Mouse (Mus musculus): ENCODE measurements around the gene Arfgap3. TPM values are rescaled to one million over a fixed set of nuclear protein-coding genes. Genes with fewer than 3 reads are reported as not detected.

Gene Arfgap3
- polyA plus RNA-seq, 1 experiment from 2014 or later, result 39.2 TPM

- no peak overlapping the region for H3K4me3 ChIP-seq (replicated peaks)
- no peak overlapping the region for H3K9ac ChIP-seq (replicated peaks)
- H3K4me2 ChIP-seq (replicated peaks), result no peak overlapping the region
- 78% methylated on average over 13 of the region's 13 CpGs for WGBS
- no peaks in the 10 kb centered on the region for H3K4me1 ChIP-seq (replicated peaks)
- no peaks in the 10 kb centered on the region for H3K36me3 ChIP-seq
- ATAC-seq, result no peak
- peaks cover 2% of the 10 kb centered on the region for H3K27me3 ChIP-seq
- H3K27ac ChIP-seq, result no peak overlapping the region
- no peaks in the 10 kb centered on the region for H3K9me3 ChIP-seq
These were observed 92.1 kb downstream of the Arfgap3 start for GRCm38 (mm10) chr15:83257906-83258305.

DNA sequence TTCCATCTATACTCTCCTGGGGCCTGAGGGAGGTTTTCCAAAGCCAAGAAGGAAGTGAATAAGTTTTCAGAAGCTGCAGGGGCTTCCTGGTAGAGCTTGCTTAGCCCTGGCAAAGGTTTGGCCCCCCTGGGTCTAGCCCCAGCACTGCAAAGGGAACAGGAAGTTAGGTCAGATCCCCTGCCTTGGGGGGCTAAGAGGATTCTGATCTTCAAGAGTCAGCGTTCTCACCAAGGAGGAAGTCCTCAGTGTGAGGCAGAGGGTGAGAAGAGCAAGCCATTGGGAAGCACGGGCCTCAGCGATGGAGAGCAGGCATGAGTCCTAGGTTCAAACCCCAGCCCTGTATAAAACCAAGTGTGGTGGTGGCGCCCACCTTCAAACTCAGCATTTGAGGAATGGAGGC, 93.6 kb downstream of the Arfgap3 start:
- 81% methylated on average over 4 of the region's 4 CpGs for WGBS
- Histone ChIP-seq H3K27me3 (peaks cover 17% of the 10 kb centered on the region), H3K4me3 (replicated peaks) (no peak overlapping the region), H3K36me3 (no peaks in the 10 kb centered on the region), H3K4me2 (replicated peaks) (no peak overlapping the region), H3K27ac (no peak overlapping the region), H3K9ac (replicated peaks) (no peak overlapping the region), H3K9me3 (no peaks in the 10 kb centered on the region), H3K4me1 (replicated peaks) (peaks cover 3% of the 10 kb centered on the region)
- ATAC-seq, result no peak

GRCm38 (mm10) chr15:83255944-83256343, 94.1 kb downstream of the Arfgap3 start:
- H3K9me3 ChIP-seq, result no peaks in the 10 kb centered on the region
- WGBS, result 91% methylated on average over 7 of the region's 7 CpGs

GRCm38 (mm10) chr15:83255191-83255782, 94.8 kb downstream of the Arfgap3 start:
- no peaks in the 10 kb centered on the region for H3K9me3 ChIP-seq
- H3K4me1 ChIP-seq (replicated peaks), result peaks cover 14% of the 10 kb centered on the region
- ATAC-seq, result no peak
- WGBS, result 96% methylated on average over 4 of the region's 4 CpGs
- no peak overlapping the region for H3K4me2 ChIP-seq (replicated peaks)
- H3K36me3 ChIP-seq, result no peaks in the 10 kb centered on the region
- no peak overlapping the region for H3K27ac ChIP-seq
- H3K4me3 ChIP-seq (replicated peaks), result no peak overlapping the region
- no peak overlapping the region for H3K9ac ChIP-seq (replicated peaks)
- peaks cover 29% of the 10 kb centered on the region for H3K27me3 ChIP-seq

More at GRCm38 (mm10) chr15:83255944-83256343, 94.1 kb downstream of the Arfgap3 start:
- ATAC-seq, result no peak
- H3K27ac ChIP-seq, result no peak overlapping the region
- peaks cover 9% of the 10 kb centered on the region for H3K4me1 ChIP-seq (replicated peaks)
- no peak overlapping the region for H3K4me3 ChIP-seq (replicated peaks)
- H3K9ac ChIP-seq (replicated peaks), result no peak overlapping the region
- peaks cover 22% of the 10 kb centered on the region for H3K27me3 ChIP-seq
- no peaks in the 10 kb centered on the region for H3K36me3 ChIP-seq
- no peak overlapping the region for H3K4me2 ChIP-seq (replicated peaks)

DNA sequence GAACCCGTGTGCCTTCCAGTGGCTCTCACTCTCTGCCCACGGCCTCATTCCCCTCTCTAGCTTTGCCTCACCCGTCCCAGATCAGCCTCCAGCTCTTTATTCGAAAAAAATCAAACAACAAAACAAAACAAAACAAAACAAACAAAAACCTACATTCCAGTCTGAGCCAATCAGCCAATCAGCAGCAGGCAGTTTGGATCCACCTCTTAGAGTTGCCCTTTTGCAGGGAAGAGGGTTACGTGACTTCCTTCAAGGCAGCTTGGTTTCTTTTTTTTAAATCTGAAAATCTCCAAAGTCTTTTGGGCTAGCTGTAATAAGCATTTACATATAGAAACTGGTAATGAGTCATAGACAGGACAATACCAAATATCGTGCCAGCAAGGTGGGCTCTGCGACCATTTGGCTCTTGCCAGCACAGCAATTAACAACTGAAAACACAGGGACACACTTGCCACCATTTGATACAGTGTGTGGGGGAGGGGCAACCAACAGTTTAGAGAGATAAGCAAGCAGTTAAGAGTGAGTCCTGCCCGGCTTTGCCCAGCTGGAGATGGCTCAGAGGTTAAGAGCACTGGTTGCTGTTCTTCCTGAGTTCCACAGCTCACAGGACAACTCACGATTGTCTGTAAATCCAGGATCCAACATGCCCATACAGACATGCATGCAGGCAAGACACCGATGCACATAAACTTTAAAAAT, 95.5 kb downstream of the Arfgap3 start:
- ATAC-seq, result no peak
- 84% methylated on average over 10 of the region's 10 CpGs for WGBS
- Histone ChIP-seq H3K4me2 (replicated peaks) (no peak overlapping the region), H3K27me3 (peaks cover 36% of the 10 kb centered on the region), H3K27ac (no peak overlapping the region), H3K4me1 (replicated peaks) (peaks cover 14% of the 10 kb centered on the region), H3K36me3 (no peaks in the 10 kb centered on the region), H3K9me3 (no peaks in the 10 kb centered on the region), H3K9ac (replicated peaks) (no peak overlapping the region), H3K4me3 (replicated peaks) (no peak overlapping the region)

DNA sequence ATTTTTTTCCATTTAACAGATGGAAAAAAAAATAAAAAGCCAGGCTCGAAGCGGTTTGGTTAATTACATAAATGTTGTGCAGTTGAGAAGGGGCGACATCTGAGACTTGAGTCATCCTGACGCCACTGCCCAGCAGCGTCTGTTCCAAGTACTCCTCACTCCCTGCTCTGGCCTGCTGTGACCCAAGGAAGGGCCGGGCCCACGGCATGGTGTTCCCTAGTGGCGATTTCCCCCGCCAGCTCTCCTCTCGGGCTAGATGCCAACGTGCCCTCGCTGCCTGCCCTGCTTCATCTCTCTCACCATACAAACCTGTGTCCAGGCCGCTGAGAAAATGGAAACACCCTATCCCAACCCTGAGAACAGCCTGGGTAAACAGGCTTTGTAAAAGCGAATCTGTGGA, 98.0 kb downstream of the Arfgap3 start:
- H3K27ac ChIP-seq, result no peak overlapping the region
- H3K4me3 ChIP-seq (replicated peaks), result no peak overlapping the region
- no peak overlapping the region for H3K9ac ChIP-seq (replicated peaks)
- no peak for ATAC-seq
- H3K4me1 ChIP-seq (replicated peaks), result peaks cover 14% of the 10 kb centered on the region
- no peaks in the 10 kb centered on the region for H3K36me3 ChIP-seq
- H3K9me3 ChIP-seq, result no peaks in the 10 kb centered on the region
- H3K27me3 ChIP-seq, result peaks cover 40% of the 10 kb centered on the region
- H3K4me2 ChIP-seq (replicated peaks), result no peak overlapping the region
- WGBS, result 81% methylated on average over 14 of the region's 14 CpGs

DNA sequence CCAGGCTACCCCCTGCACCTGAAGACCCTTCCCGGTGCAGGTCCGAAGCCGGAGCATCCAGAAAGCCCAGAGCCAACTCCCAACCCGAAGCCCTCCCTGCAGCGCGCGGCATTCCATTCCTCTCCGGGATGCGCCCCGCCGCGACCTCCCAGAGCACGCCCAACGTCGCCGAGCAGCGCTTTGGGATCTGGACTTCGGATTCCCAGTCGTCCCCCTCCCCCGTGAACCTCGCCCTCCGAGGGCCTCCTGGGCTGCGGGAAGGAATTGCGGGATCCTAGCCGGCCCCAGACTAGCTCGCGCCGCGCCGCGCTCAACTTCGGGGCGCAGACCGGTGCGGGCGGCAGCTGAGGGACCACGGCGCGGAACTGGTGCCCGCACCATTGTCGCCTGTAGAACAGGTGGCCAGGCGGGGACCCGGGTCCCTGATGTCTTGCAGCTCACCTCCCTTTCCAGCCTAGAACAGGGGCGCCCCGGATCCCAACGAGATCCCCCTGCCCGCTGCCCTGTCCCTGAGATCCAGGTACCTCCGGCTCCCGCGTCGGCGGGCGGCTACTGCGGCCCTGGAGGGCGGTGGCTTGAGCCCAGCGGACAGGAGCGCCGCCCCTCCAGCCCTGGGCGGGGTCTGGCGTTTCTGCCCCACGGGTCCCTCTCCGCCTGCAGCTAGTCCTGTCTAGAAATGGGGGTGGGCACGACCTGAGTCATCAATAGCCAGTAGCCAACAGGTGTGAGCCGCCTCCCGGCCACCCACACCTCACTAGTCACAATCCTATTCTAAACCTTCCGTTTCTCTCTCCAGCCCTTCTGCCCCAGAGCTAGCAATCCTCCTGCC, 98.7 kb downstream of the Arfgap3 start, which contains the start of gene A4galt:
Gene A4galt, minus strand, starts transcription at position 599 of the 829 bp plus-strand sequence.
- Histone ChIP-seq H3K9me3 (no peaks in the 10 kb centered on the region), H3K9ac (replicated peaks) (peak within 1 kb of the TSS; percentile 55), H3K4me2 (replicated peaks) (peak within 1 kb of the TSS; percentile 76), H3K4me3 (replicated peaks) (peak within 1 kb of the TSS; percentile 45), H3K27ac (no peak within 1 kb of the TSS), H3K36me3 (no peaks in the 10 kb centered on the region), H3K27me3 (peaks cover 40% of the 10 kb centered on the region), H3K4me1 (replicated peaks) (peaks cover 14% of the 10 kb centered on the region)
- no peak for ATAC-seq
- WGBS, result 3% methylated on average over 65 of the region's 66 CpGs

DNA sequence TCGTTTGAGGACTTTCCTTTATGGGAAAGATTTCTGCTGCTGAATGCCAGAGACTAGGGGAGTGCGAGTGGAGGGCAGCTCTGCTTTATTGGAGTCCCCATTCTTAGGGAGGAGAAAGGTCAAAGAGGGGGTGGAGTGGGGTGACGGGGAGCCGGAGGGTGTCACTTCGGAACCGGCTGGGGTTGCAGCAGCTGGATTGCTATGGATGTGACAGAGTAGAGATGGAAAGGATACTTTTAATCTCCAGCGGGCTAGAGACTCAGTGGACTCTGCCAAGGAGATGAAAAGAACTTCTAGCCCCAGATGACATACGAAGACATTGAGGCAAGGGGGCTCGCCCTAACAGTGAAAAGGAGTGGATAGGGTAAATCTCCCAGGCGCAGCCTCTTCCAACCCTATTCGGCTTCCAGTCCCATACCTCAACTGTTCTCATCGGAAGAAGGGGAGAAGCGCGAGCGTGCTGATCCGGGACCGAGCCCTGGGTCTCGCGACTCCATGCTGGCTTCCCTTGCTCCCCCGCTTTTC, 99.3 kb downstream of the Arfgap3 start:
- Histone ChIP-seq H3K4me3 (replicated peaks) (peak overlapping the region; percentile 45), H3K27ac (no peak overlapping the region), H3K36me3 (no peaks in the 10 kb centered on the region), H3K9me3 (no peaks in the 10 kb centered on the region), H3K4me1 (replicated peaks) (peaks cover 14% of the 10 kb centered on the region), H3K4me2 (replicated peaks) (peak overlapping the region; percentile 76), H3K9ac (replicated peaks) (peak overlapping the region; percentile 55), H3K27me3 (peaks cover 40% of the 10 kb centered on the region)
- ATAC-seq, result no peak
- 2% methylated on average over 20 of the region's 20 CpGs for WGBS

Other genes with a start within 250 kb of the Arfgap3 start
- 72.4 and 77.0 TPM in 2 replicates for gene Rrp7a, start 227.4 kb downstream of the Arfgap3 start, polyA plus RNA-seq (2015; fragmentation: Nextera tagmentation; extraction: Ambion mirVana)
- 166 and 169 TPM in 2 replicates for gene Poldip3, start 200.9 kb downstream of the Arfgap3 start, polyA plus RNA-seq (2015; fragmentation: Nextera tagmentation; extraction: Ambion mirVana)
- gene Cyb5r3, start 177.7 kb downstream of the Arfgap3 start, polyA plus RNA-seq (2015; fragmentation: Nextera tagmentation; extraction: Ambion mirVana), result 123 and 133 TPM in 2 replicates
- gene A4galt, start 98.5 kb downstream of the Arfgap3 start, polyA plus RNA-seq (2015; fragmentation: Nextera tagmentation; extraction: Ambion mirVana), result 1.9 and 2.4 TPM in 2 replicates
- gene Pacsin2, start 114.4 kb upstream of the Arfgap3 start, polyA plus RNA-seq (2015; fragmentation: Nextera tagmentation; extraction: Ambion mirVana), result 25.4 and 27.1 TPM in 2 replicates
- gene Ttll1, start 160.6 kb upstream of the Arfgap3 start, polyA plus RNA-seq (2015; fragmentation: Nextera tagmentation; extraction: Ambion mirVana), result 100 and 105 TPM in 2 replicates
- 0.80 and 1.2 TPM in 2 replicates for gene Bik, start 176.6 kb upstream of the Arfgap3 start, polyA plus RNA-seq (2015; fragmentation: Nextera tagmentation; extraction: Ambion mirVana)
- 9.6 and 9.9 TPM in 2 replicates for gene Tspo, start 213.3 kb upstream of the Arfgap3 start, polyA plus RNA-seq (2015; fragmentation: Nextera tagmentation; extraction: Ambion mirVana)
- gene Mcat, start 213.5 kb upstream of the Arfgap3 start, polyA plus RNA-seq (2015; fragmentation: Nextera tagmentation; extraction: Ambion mirVana), result 31.8 and 35.9 TPM in 2 replicates
- 47.7 and 48.0 TPM in 2 replicates for gene Ttll12, start 244.9 kb upstream of the Arfgap3 start, polyA plus RNA-seq (2015; fragmentation: Nextera tagmentation; extraction: Ambion mirVana)

Measured in midbrain, embryonic 13.5 days (tissue).